Mouse (Mus musculus): ENCODE results near the gene L3mbtl4. TPM values are rescaled to one million over a fixed set of nuclear protein-coding genes. Genes with fewer than 3 reads are reported as not detected.
"Not testable (repeated sequence)": the region's sequence is repeated elsewhere in the genome, so short reads cannot be mapped to it uniquely, and the experiment has no call there.

Gene L3mbtl4
- total RNA-seq, 2 experiments from 2014 or later, result 1.3 to 1.5 TPM

GRCm38 (mm10) chr17:68371101-68371500, 97.5 kb downstream of the L3mbtl4 start:
- no peak for DNase-seq (ENCODE audit: low spot score in 2 of 2)

GRCm38 (mm10) chr17:68388481-68388880, 114.9 kb downstream of the L3mbtl4 start:
- DNase-seq (ENCODE audit: low spot score in 2 of 2), result no peak

GRCm38 (mm10) chr17:68405993-68406392, 132.4 kb downstream of the L3mbtl4 start:
- no peak for DNase-seq (ENCODE audit: low spot score in 2 of 2)

GRCm38 (mm10) chr17:68407121-68407520, 133.5 kb downstream of the L3mbtl4 start:
- DNase-seq (ENCODE audit: low spot score in 2 of 2), result not testable (repeated sequence)

- DNase-seq (ENCODE audit: low spot score in 2 of 2), result no peak
These were observed 149.3 kb downstream of the L3mbtl4 start for GRCm38 (mm10) chr17:68422663-68423498.

- DNase-seq (ENCODE audit: low spot score in 2 of 2), result no peak
These were observed 160.0 kb downstream of the L3mbtl4 start for GRCm38 (mm10) chr17:68433576-68433975.

- DNase-seq (ENCODE audit: low spot score in 2 of 2), result no peak
These were observed 177.3 kb downstream of the L3mbtl4 start for GRCm38 (mm10) chr17:68450921-68451320.

- no peak for DNase-seq (ENCODE audit: low spot score in 2 of 2)
These were observed 187.9 kb downstream of the L3mbtl4 start for GRCm38 (mm10) chr17:68461471-68461870.

- no peak for DNase-seq (ENCODE audit: low spot score in 2 of 2)
These were observed 193.7 kb downstream of the L3mbtl4 start for GRCm38 (mm10) chr17:68467311-68467710.

GRCm38 (mm10) chr17:68490065-68490691, 216.6 kb downstream of the L3mbtl4 start:
- DNase-seq (ENCODE audit: low spot score in 2 of 2), result no peak

- DNase-seq (ENCODE audit: low spot score in 2 of 2), result no peak
These were observed 218.6 kb downstream of the L3mbtl4 start for GRCm38 (mm10) chr17:68492231-68492630.

GRCm38 (mm10) chr17:68502998-68503397, 229.4 kb downstream of the L3mbtl4 start:
- not testable (repeated sequence) for DNase-seq (ENCODE audit: low spot score in 2 of 2)

GRCm38 (mm10) chr17:68559698-68560097, 286.1 kb downstream of the L3mbtl4 start:
- no peak for DNase-seq (ENCODE audit: low spot score in 2 of 2)

GRCm38 (mm10) chr17:68560264-68560663, 286.7 kb downstream of the L3mbtl4 start:
- no peak for DNase-seq (ENCODE audit: low spot score in 2 of 2)

- DNase-seq (ENCODE audit: low spot score in 2 of 2), result no peak
These were observed 298.2 kb downstream of the L3mbtl4 start for GRCm38 (mm10) chr17:68571806-68572205.

- no peak for DNase-seq (ENCODE audit: low spot score in 2 of 2)
These were observed 311.6 kb downstream of the L3mbtl4 start for GRCm38 (mm10) chr17:68585195-68585594.

GRCm38 (mm10) chr17:68591619-68592018, 318.0 kb downstream of the L3mbtl4 start:
- no peak for DNase-seq (ENCODE audit: low spot score in 2 of 2)

GRCm38 (mm10) chr17:68602744-68603143, 329.1 kb downstream of the L3mbtl4 start:
- DNase-seq (ENCODE audit: low spot score in 2 of 2), result no peak

GRCm38 (mm10) chr17:68607691-68608090, 334.1 kb downstream of the L3mbtl4 start:
- DNase-seq (ENCODE audit: low spot score in 2 of 2), result peak in 1 of 2 experiments; percentile 4

GRCm38 (mm10) chr17:68611247-68611646, 337.6 kb downstream of the L3mbtl4 start:
- no peak for DNase-seq (ENCODE audit: low spot score in 2 of 2)

GRCm38 (mm10) chr17:68625281-68625680, 351.7 kb downstream of the L3mbtl4 start:
- no peak for DNase-seq (ENCODE audit: low spot score in 2 of 2)

GRCm38 (mm10) chr17:68629631-68630426, 356.2 kb downstream of the L3mbtl4 start:
- no peak for DNase-seq (ENCODE audit: low spot score in 2 of 2)

All from adrenal gland, postnatal 4 days (tissue).